Mouse (Mus musculus): ENCODE data around the gene Sept11. TPM values are rescaled to one million over a fixed set of nuclear protein-coding genes. Genes with fewer than 3 reads are reported as not detected.

The Sept11 gene
- polyA plus RNA-seq, 1 experiment from 2014 or later, result 22.9 TPM

DNA sequence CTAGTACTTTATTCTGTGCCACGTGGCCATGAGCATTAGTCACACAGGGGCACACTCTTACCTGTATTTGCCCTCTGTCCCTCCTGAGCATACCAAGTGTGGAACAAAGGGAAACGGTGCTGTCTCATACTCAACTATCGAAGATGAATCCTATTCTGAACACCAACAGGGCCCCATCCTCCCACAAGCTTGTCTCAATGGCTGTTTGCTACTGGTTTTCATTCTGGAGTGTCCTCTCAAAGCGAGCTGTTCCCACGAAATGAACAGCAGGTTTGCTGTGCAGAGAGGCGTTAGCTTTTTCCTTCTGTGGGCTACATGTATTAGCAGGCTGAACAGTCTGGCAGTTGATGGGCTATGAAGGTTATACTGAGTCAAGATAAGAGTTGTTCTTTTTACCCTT is 85.4 kb downstream of the Sept11 start:
- WGBS (ENCODE audit: insufficient replicate concordance), result 68% methylated on average over 6 of the region's 6 CpGs
- no peak for ATAC-seq (ENCODE audit: insufficient read depth)
- no peak overlapping the region for H3K27ac ChIP-seq (replicated peaks)

GRCm38 (mm10) chr5:93180252-93180651 is 87.0 kb downstream of the Sept11 start:
- Histone ChIP-seq H3K4me2 (no peak overlapping the region), H3K27ac (replicated peaks) (no peak overlapping the region), H3K4me1 (replicated peaks) (no peaks in the 10 kb centered on the region), H3K9ac (no peak overlapping the region), H3K36me3 (replicated peaks) (peaks cover 44% of the 10 kb centered on the region), H3K4me3 (replicated peaks) (no peak overlapping the region), H3K9me3 (replicated peaks) (no peaks in the 10 kb centered on the region), H3K27me3 (no peaks in the 10 kb centered on the region)
- no peak for ATAC-seq (ENCODE audit: insufficient read depth)
- WGBS (ENCODE audit: insufficient replicate concordance), result 52% methylated on average over 2 of the region's 2 CpGs

More for the DNA sequence above, 85.4 kb downstream of the Sept11 start:
- Histone ChIP-seq H3K4me3 (replicated peaks) (no peak overlapping the region), H3K9ac (no peak overlapping the region), H3K27me3 (no peaks in the 10 kb centered on the region), H3K9me3 (replicated peaks) (no peaks in the 10 kb centered on the region), H3K36me3 (replicated peaks) (peaks cover 41% of the 10 kb centered on the region), H3K4me1 (replicated peaks) (no peaks in the 10 kb centered on the region), H3K4me2 (no peak overlapping the region)

DNA sequence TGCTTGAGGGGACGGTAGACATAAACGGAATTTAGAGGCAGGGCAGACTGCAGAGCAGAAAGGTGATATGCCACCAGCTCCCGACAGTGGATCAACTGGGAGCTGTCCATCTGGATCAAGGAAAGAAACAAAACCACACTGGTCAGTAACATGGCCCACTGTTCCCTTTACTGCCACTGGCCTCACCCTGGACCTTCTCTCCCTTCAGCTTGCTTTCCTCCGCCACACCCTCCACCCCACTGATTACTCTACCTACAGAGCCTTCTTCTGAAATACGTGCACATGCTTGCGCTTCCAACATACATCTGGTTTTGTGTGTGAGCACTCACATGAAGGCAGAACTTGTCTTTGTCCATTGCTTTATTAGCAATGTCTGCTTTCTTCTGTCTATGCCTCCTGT is 90.1 kb downstream of the Sept11 start:
- H3K36me3 ChIP-seq (replicated peaks), result peaks cover 65% of the 10 kb centered on the region
- no peak for ATAC-seq (ENCODE audit: insufficient read depth)

GRCm38 (mm10) chr5:93184548-93184947 is 91.3 kb downstream of the Sept11 start:
- Histone ChIP-seq H3K9ac (no peak overlapping the region), H3K4me2 (no peak overlapping the region), H3K36me3 (replicated peaks) (peaks cover 72% of the 10 kb centered on the region), H3K9me3 (replicated peaks) (no peaks in the 10 kb centered on the region), H3K4me3 (replicated peaks) (no peak overlapping the region), H3K27ac (replicated peaks) (no peak overlapping the region), H3K27me3 (no peaks in the 10 kb centered on the region), H3K4me1 (replicated peaks) (no peaks in the 10 kb centered on the region)
- no peak for ATAC-seq (ENCODE audit: insufficient read depth)
- WGBS (ENCODE audit: insufficient replicate concordance), result 86% methylated on average over 6 of the region's 6 CpGs

More for the DNA sequence above, 90.1 kb downstream of the Sept11 start:
- no peaks in the 10 kb centered on the region for H3K27me3 ChIP-seq
- H3K9ac ChIP-seq, result no peak overlapping the region
- H3K4me2 ChIP-seq, result no peak overlapping the region
- no peak overlapping the region for H3K27ac ChIP-seq (replicated peaks)
- no peaks in the 10 kb centered on the region for H3K4me1 ChIP-seq (replicated peaks)
- WGBS (ENCODE audit: insufficient replicate concordance), result 90% methylated on average over 6 of the region's 6 CpGs
- H3K9me3 ChIP-seq (replicated peaks), result no peaks in the 10 kb centered on the region
- no peak overlapping the region for H3K4me3 ChIP-seq (replicated peaks)

DNA sequence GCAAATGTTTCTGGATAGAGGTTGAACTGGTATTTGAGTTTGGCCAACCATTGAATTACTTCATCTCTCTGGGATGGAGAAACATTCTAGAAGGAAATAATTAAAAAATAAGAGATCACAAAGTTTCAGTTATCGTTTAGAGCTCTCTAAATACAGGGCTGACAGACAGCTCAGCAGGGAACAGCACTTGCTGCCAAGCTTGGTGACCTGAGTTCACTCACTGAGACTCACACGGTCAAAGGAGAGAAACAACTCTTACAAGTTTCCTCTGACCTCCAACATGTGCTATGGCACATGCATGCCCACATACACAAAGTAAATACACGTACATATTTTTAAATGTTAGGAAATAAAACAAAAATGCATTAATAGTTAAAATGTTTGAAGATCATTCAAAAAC is 96.4 kb downstream of the Sept11 start:
- WGBS (ENCODE audit: insufficient replicate concordance), result 74% methylated on average over 3 of the region's 3 CpGs
- Histone ChIP-seq H3K27me3 (no peaks in the 10 kb centered on the region), H3K9me3 (replicated peaks) (no peaks in the 10 kb centered on the region), H3K4me2 (no peak overlapping the region), H3K27ac (replicated peaks) (no peak overlapping the region), H3K9ac (no peak overlapping the region), H3K4me3 (replicated peaks) (no peak overlapping the region), H3K36me3 (replicated peaks) (peaks cover 51% of the 10 kb centered on the region), H3K4me1 (replicated peaks) (peaks cover 5% of the 10 kb centered on the region; the same call in 1 of the 2 replicates)
- no peak for ATAC-seq (ENCODE audit: insufficient read depth)

DNA sequence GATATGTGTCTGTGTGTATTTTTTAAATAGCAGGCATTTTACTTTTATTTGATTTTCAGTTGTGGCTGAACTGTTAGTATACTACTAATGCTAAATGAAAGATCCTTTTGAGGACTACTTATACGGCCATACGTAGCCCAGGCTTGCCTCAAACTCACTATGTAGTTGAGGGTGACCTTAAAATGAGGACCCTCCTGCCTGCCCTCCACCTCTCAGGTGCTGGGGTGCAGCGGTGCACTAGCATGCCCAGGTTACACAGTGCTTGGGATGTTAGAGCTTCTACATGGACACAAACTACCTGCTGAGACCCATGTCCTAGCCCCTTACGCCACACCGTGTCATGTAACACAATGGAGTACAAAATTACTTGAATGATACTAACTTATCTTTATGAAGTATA is 97.2 kb downstream of the Sept11 start:
- Histone ChIP-seq H3K27me3 (no peaks in the 10 kb centered on the region), H3K9me3 (replicated peaks) (no peaks in the 10 kb centered on the region), H3K4me1 (replicated peaks) (peaks cover 5% of the 10 kb centered on the region; the same call in 1 of the 2 replicates), H3K4me3 (replicated peaks) (no peak overlapping the region), H3K4me2 (no peak overlapping the region), H3K27ac (replicated peaks) (no peak overlapping the region), H3K36me3 (replicated peaks) (peaks cover 46% of the 10 kb centered on the region), H3K9ac (no peak overlapping the region)
- 90% methylated on average over 5 of the region's 5 CpGs for WGBS (ENCODE audit: insufficient replicate concordance)
- ATAC-seq (ENCODE audit: insufficient read depth), result no peak

DNA sequence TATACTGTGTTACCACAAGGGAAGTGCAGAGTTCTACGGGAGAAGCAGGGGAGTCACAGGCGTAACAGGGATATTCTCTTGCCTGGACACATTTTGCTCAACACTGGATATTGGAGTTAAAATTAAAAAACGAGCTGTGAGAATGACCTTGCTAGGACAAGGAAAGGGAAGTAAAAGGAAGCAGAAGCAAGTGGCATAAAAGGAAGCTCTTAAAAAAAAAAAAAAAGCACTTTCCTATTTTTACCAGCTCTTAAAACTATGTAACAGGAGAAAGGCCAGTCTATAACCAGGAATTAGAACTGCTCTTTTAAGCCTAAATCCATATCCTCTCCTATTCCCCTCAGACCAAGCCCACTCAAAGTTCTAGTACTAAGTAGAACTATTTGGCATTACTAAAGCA is 105.0 kb downstream of the Sept11 start:
- WGBS (ENCODE audit: insufficient replicate concordance), result 67% methylated on average over 3 of the region's 3 CpGs
- Histone ChIP-seq H3K4me1 (replicated peaks) (peaks cover 5% of the 10 kb centered on the region; the same call in 1 of the 2 replicates), H3K9ac (no peak overlapping the region), H3K9me3 (replicated peaks) (no peaks in the 10 kb centered on the region), H3K27ac (replicated peaks) (no peak overlapping the region), H3K4me2 (no peak overlapping the region), H3K36me3 (replicated peaks) (peaks cover 55% of the 10 kb centered on the region), H3K27me3 (no peaks in the 10 kb centered on the region), H3K4me3 (replicated peaks) (no peak overlapping the region)
- ATAC-seq (ENCODE audit: insufficient read depth), result no peak

GRCm38 (mm10) chr5:93201181-93201580 is 107.9 kb downstream of the Sept11 start:
- H3K4me3 ChIP-seq (replicated peaks), result no peak overlapping the region
- no peak overlapping the region for H3K27ac ChIP-seq (replicated peaks)
- peaks cover 15% of the 10 kb centered on the region for H3K4me1 ChIP-seq (replicated peaks)
- H3K9me3 ChIP-seq (replicated peaks), result no peaks in the 10 kb centered on the region
- 95% methylated on average over 1 of the region's 1 CpGs for WGBS (ENCODE audit: insufficient replicate concordance)
- no peak overlapping the region for H3K4me2 ChIP-seq
- no peak for ATAC-seq (ENCODE audit: insufficient read depth)
- no peak overlapping the region for H3K9ac ChIP-seq
- H3K36me3 ChIP-seq (replicated peaks), result peaks cover 46% of the 10 kb centered on the region
- no peaks in the 10 kb centered on the region for H3K27me3 ChIP-seq

GRCm38 (mm10) chr5:93205371-93206108 is 112.3 kb downstream of the Sept11 start:
- H3K36me3 ChIP-seq (replicated peaks), result peaks cover 14% of the 10 kb centered on the region
- peak overlapping the region; percentile 61 for H3K4me2 ChIP-seq
- peak overlapping the region; percentile 95 for H3K27ac ChIP-seq (replicated peaks)
- H3K27me3 ChIP-seq, result no peaks in the 10 kb centered on the region
- H3K4me3 ChIP-seq (replicated peaks), result peak overlapping the region; percentile 91
- peaks cover 26% of the 10 kb centered on the region for H3K4me1 ChIP-seq (replicated peaks)
- peak overlapping the region; percentile 96 for H3K9ac ChIP-seq
- peak; percentile 57 for ATAC-seq (ENCODE audit: insufficient read depth)
- under 1% methylated on average over 62 of the region's 63 CpGs for WGBS (ENCODE audit: insufficient replicate concordance)
- H3K9me3 ChIP-seq (replicated peaks), result no peaks in the 10 kb centered on the region

- peaks cover 8% of the 10 kb centered on the region for H3K36me3 ChIP-seq (replicated peaks)
- H3K4me2 ChIP-seq, result peak within 1 kb of the TSS; percentile 61
- H3K27ac ChIP-seq (replicated peaks), result peak within 1 kb of the TSS; percentile 95
- H3K27me3 ChIP-seq, result no peaks in the 10 kb centered on the region
- peaks cover 26% of the 10 kb centered on the region for H3K4me1 ChIP-seq (replicated peaks)
- under 1% methylated on average over 79 of the region's 79 CpGs for WGBS (ENCODE audit: insufficient replicate concordance)
- peak within 1 kb of the TSS; percentile 96 for H3K9ac ChIP-seq
- no peaks in the 10 kb centered on the region for H3K9me3 ChIP-seq (replicated peaks)
- peak; percentile 96 for ATAC-seq (ENCODE audit: insufficient read depth)
- H3K4me3 ChIP-seq (replicated peaks), result peak within 1 kb of the TSS; percentile 91
Observed at GRCm38 (mm10) chr5:93206109-93207005, 113.1 kb downstream of the Sept11 start, which contains the start of the genes Ccni and 2010109A12Rik. Gene Ccni, minus strand, starts transcription at chr5:93206495. Gene 2010109A12Rik, plus strand, starts transcription at chr5:93206518.

GRCm38 (mm10) chr5:93207006-93207348 is 113.7 kb downstream of the Sept11 start:
- H3K4me2 ChIP-seq, result peak overlapping the region; percentile 61
- H3K9me3 ChIP-seq (replicated peaks), result no peaks in the 10 kb centered on the region
- ATAC-seq (ENCODE audit: insufficient read depth), result no peak; the same call in 1 of the 2 replicates
- peaks cover 26% of the 10 kb centered on the region for H3K4me1 ChIP-seq (replicated peaks)
- H3K27me3 ChIP-seq, result no peaks in the 10 kb centered on the region
- peaks cover 3% of the 10 kb centered on the region for H3K36me3 ChIP-seq (replicated peaks)
- 9% methylated on average over 6 of the region's 6 CpGs for WGBS (ENCODE audit: insufficient replicate concordance)
- H3K9ac ChIP-seq, result peak overlapping the region; percentile 96
- peak overlapping the region; percentile 91 for H3K4me3 ChIP-seq (replicated peaks)
- peak overlapping the region; percentile 95 for H3K27ac ChIP-seq (replicated peaks)

All from liver, embryonic 15.5 days (tissue).